Mouse (Mus musculus): ENCODE results near the gene Rnh1.

GRCm38 (mm10) chr7:141194830-141195229 is 22.2 kb upstream of the Rnh1 start:
- TF ChIP-seq GATA1 (IDR thresholded peaks at IDR 0.05; ENCODE audit: borderline replicate concordance, low read length): no peak
- no peak for TF ChIP-seq FLI1 (IDR thresholded peaks at IDR 0.05; ENCODE audit: low read length)

Data from megakaryocyte, embryonic 14.5 days (primary cell).